In the genomic region with DNA sequence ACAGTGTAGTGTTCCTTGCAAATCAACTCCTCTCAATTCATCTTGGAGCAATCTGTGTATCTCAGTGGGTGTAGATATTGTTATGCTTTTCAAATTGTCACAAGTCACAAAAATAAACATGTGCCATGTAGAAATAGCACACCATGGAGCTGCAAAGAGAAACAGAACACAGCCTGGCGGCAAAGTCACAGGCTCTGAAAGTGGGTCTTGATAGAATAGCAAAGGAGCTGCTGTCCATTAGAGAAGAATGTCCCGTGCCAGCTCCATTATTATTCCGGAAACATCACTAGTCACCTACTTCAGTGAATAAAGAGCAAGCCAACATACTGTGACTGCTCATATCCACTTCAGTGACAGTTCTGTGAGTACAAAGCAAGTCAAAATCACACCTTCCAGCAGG, we compare ENCODE assay signal across 19 mouse cellular contexts.
A peak's percentile ranks its signal among the peaks of the same experiment; 100 is the strongest.
DNase-seq lines count a peak whose midpoint lies in the region; ATAC-seq and TF ChIP-seq lines count a peak whose summit lies in the region.
"Had no signal": no experiment of that assay in that cellular context is flagged by ENCODE, and none has a peak within 500 bp of the region (broad histone marks: within the 10 kb centered on the region; RNA-seq: fewer than 3 reads in every experiment).

No protein-coding gene starts in this region.

- ATAC-seq in heart, postnatal 0 days (ENCODE audit: insufficient read depth, low read depth): no peak
- ATAC-seq in lung, embryonic 14.5 days (ENCODE audit: insufficient read depth): peak; percentile 28; the same call in 1 of the 2 replicates
- ATAC-seq: forebrain, embryonic 14.5 days; intestine, embryonic 15.5 days had no signal

- H3K9me3 ChIP-seq in heart, postnatal 0 days (replicated peaks; ENCODE audit: control insufficient read depth, low read length): no peaks in the 10 kb centered on the region
- H3K9me3 ChIP-seq in lung, embryonic 14.5 days (ENCODE audit: low read depth, low read length): no peaks in the 10 kb centered on the region
- H3K9me3 ChIP-seq: embryonic facial prominence, embryonic 12.5 days; intestine, embryonic 15.5 days; limb, embryonic 15.5 days; liver, embryonic 15.5 days; midbrain, embryonic 12.5 days had no signal

- H3K36me3 ChIP-seq in heart, postnatal 0 days (replicated peaks; ENCODE audit: control insufficient read depth, insufficient read depth, low read length): no peaks in the 10 kb centered on the region
- H3K36me3 ChIP-seq in lung, embryonic 14.5 days (ENCODE audit: insufficient read depth): no peaks in the 10 kb centered on the region
- H3K36me3 ChIP-seq: embryonic facial prominence, embryonic 12.5 days; intestine, embryonic 15.5 days; limb, embryonic 15.5 days; liver, embryonic 15.5 days; midbrain, embryonic 12.5 days had no signal

- no peak overlapping the region for H3K27ac ChIP-seq in heart, postnatal 0 days (ENCODE audit: low read depth)
- H3K27ac ChIP-seq in lung, embryonic 14.5 days (ENCODE audit: low read depth): no peak overlapping the region
- H3K27ac ChIP-seq: embryonic facial prominence, embryonic 12.5 days; intestine, embryonic 15.5 days; limb, embryonic 15.5 days; liver, embryonic 15.5 days; midbrain, embryonic 12.5 days had no signal

- H3K4me2 ChIP-seq in heart, postnatal 0 days (ENCODE audit: low read depth, low read length): no peak overlapping the region
- no peak overlapping the region for H3K4me2 ChIP-seq in lung, embryonic 14.5 days
- H3K4me2 ChIP-seq: embryonic facial prominence, embryonic 12.5 days; intestine, embryonic 15.5 days; limb, embryonic 15.5 days; liver, embryonic 15.5 days; midbrain, embryonic 12.5 days had no signal

- no peak for TF ChIP-seq CTCF in heart, postnatal 0 days (IDR thresholded peaks at IDR 0.05; ENCODE audit: low read depth)
- no peak for TF ChIP-seq CTCF in lung, embryonic 14.5 days (IDR thresholded peaks at IDR 0.05; ENCODE audit: low read depth)

- H3K4me1 ChIP-seq in heart, postnatal 0 days (ENCODE audit: control insufficient read depth, insufficient read depth): no peaks in the 10 kb centered on the region
- no peaks in the 10 kb centered on the region for H3K4me1 ChIP-seq in lung, embryonic 14.5 days (ENCODE audit: insufficient read depth)
- H3K4me1 ChIP-seq: embryonic facial prominence, embryonic 12.5 days; intestine, embryonic 15.5 days; limb, embryonic 15.5 days; liver, embryonic 15.5 days; midbrain, embryonic 12.5 days had no signal

- DNase-seq in heart, postnatal 0 days (ENCODE audit: low spot score): peak; percentile 5
- no peak for DNase-seq in heart, adult 11 months
- DNase-seq in lung, embryonic 14.5 days: peak; percentile 30
- DNase-seq in lung, postnatal 25 days (ENCODE audit: low spot score): no peak
- DNase-seq in right cerebral cortex, postnatal 10 days (ENCODE audit: low spot score in 2 of 2): peak; percentile 35 to 59
- no peak for DNase-seq in right cerebral cortex, postnatal 25 days
- no peak for DNase-seq in ovary, adult 18-20 months (ENCODE audit: low spot score)
- DNase-seq: gastrocnemius, postnatal 36 days; kidney, adult 9 months; kidney, postnatal 25 days; thymus, adult 2 months had no signal

- H3K4me3 ChIP-seq in heart, postnatal 0 days (ENCODE audit: low read depth, low read length): no peak overlapping the region
- no peak overlapping the region for H3K4me3 ChIP-seq in lung, embryonic 14.5 days (ENCODE audit: low read depth, low read length)
- H3K4me3 ChIP-seq: embryonic facial prominence, embryonic 12.5 days; erythroblast, embryonic 14.5 days; intestine, embryonic 15.5 days; limb, embryonic 15.5 days; liver, embryonic 15.5 days; midbrain, embryonic 12.5 days; myocyte had no signal

- 36% methylated on average over 3 of the region's 3 CpGs for WGBS in heart, postnatal 0 days
- WGBS in lung, embryonic 14.5 days: 45% methylated on average over 3 of the region's 3 CpGs

- TF ChIP-seq EP300 in heart, postnatal 0 days (IDR thresholded peaks at IDR 0.05; ENCODE audit: low read depth): no peak

- no peaks in the 10 kb centered on the region for H3K27me3 ChIP-seq in heart, postnatal 0 days (ENCODE audit: control insufficient read depth, insufficient read depth, low read length)
- H3K27me3 ChIP-seq in lung, embryonic 14.5 days (ENCODE audit: insufficient read depth, low read length): no peaks in the 10 kb centered on the region
- H3K27me3 ChIP-seq: embryonic facial prominence, embryonic 12.5 days; intestine, embryonic 15.5 days; limb, embryonic 15.5 days; liver, embryonic 15.5 days; midbrain, embryonic 12.5 days had no signal

- H3K9ac ChIP-seq in heart, postnatal 0 days (replicated peaks; ENCODE audit: low read depth, low read length): no peak overlapping the region
- H3K9ac ChIP-seq in lung, embryonic 14.5 days: no peak overlapping the region
- H3K9ac ChIP-seq: embryonic facial prominence, embryonic 12.5 days; intestine, embryonic 15.5 days; limb, embryonic 15.5 days; liver, embryonic 15.5 days; midbrain, embryonic 12.5 days had no signal

Comparison
In these comparisons a context has a peak if more than half of its experiments do, and no peak if none do; other contexts are left out.
1. DNase-seq: peak in heart, postnatal 0 days (single experiment), lung, embryonic 14.5 days (single experiment) and right cerebral cortex, postnatal 10 days (2 of 2); none in heart, adult 11 months (single experiment), lung, postnatal 25 days (single experiment), right cerebral cortex, postnatal 25 days (single experiment) and ovary, adult 18-20 months (single experiment).